ENCODE assay signal across 33 mouse cellular contexts in genomic region chr9:21777726-21778125, GRCm38 (mm10). TPM values are rescaled to one million over a fixed set of nuclear protein-coding genes. Genes with fewer than 3 reads are reported as not detected.
"Had no signal": no experiment of that assay in that cellular context is flagged by ENCODE, and none has a peak within 500 bp of the region (broad histone marks: within the 10 kb centered on the region; RNA-seq: fewer than 3 reads in every experiment).

No protein-coding gene starts in this region.

- H3K27ac ChIP-seq: heart, embryonic 13.5 days; heart, embryonic 15.5 days; hindbrain, embryonic 10.5 days; hindbrain, embryonic 12.5 days; hindbrain, embryonic 13.5 days; hindbrain, embryonic 14.5 days; hindbrain, embryonic 15.5 days; hindbrain, postnatal 0 days; intestine, embryonic 15.5 days; kidney, embryonic 15.5 days; kidney, postnatal 0 days; layer of hippocampus, adult 2 months; left cerebral cortex, adult 2 months had no signal

- H3K4me2 ChIP-seq: heart, embryonic 12.5 days; heart, embryonic 13.5 days; heart, embryonic 15.5 days; hindbrain, embryonic 12.5 days; hindbrain, embryonic 13.5 days; hindbrain, embryonic 14.5 days; hindbrain, embryonic 15.5 days; intestine, embryonic 15.5 days; kidney, embryonic 15.5 days had no signal

- H3K4me1 ChIP-seq: hindbrain, embryonic 10.5 days; hindbrain, embryonic 12.5 days; hindbrain, embryonic 13.5 days; hindbrain, embryonic 15.5 days; intestine, embryonic 15.5 days had no signal

- H3K9me3 ChIP-seq: heart, embryonic 13.5 days; heart, embryonic 15.5 days; hindbrain, embryonic 10.5 days; hindbrain, embryonic 12.5 days; hindbrain, embryonic 13.5 days; hindbrain, embryonic 15.5 days; intestine, embryonic 15.5 days; kidney, embryonic 15.5 days had no signal

- H3K9ac ChIP-seq: heart, embryonic 12.5 days; heart, embryonic 13.5 days; heart, embryonic 15.5 days; hindbrain, embryonic 12.5 days; hindbrain, embryonic 13.5 days; hindbrain, embryonic 14.5 days; hindbrain, embryonic 15.5 days; intestine, embryonic 15.5 days; kidney, embryonic 15.5 days had no signal

- DNase-seq: heart, postnatal 10 days; heart, postnatal 14 days; heart, postnatal 36 days; heart, postnatal 4 days; kidney, adult 11 months; kidney, adult 18-20 months; kidney, adult 2 months; kidney, adult 8-10 months; kidney, adult 9 months; kidney, postnatal 10 days; kidney, postnatal 25 days; kidney, postnatal 36 days; kidney, postnatal 4 days; layer of hippocampus, adult 9-11 months; layer of hippocampus, postnatal 36 days had no signal

- ATAC-seq: hindbrain, embryonic 16.5 days; hindbrain, postnatal 0 days; inflammation-experienced regulatory T-cells, adult 6 months; intestine, embryonic 15.5 days; intestine, embryonic 16.5 days; intestine, postnatal 0 days had no signal

- H3K27me3 ChIP-seq: heart, embryonic 12.5 days; heart, embryonic 13.5 days; heart, embryonic 15.5 days; hindbrain, embryonic 12.5 days; hindbrain, embryonic 13.5 days; hindbrain, embryonic 15.5 days; intestine, embryonic 15.5 days; kidney, embryonic 15.5 days had no signal

- H3K4me3 ChIP-seq: heart, embryonic 12.5 days; heart, embryonic 13.5 days; heart, embryonic 15.5 days; hindbrain, embryonic 10.5 days; hindbrain, embryonic 12.5 days; hindbrain, embryonic 13.5 days; hindbrain, embryonic 15.5 days; intestine, embryonic 15.5 days; kidney, embryonic 15.5 days; layer of hippocampus, adult 2 months; left cerebral cortex, adult 2 months had no signal

RNA-seq across cellular contexts. Expression of gene Kank2, which starts 20.8 kb away (rescaled TPM):
- polyA plus RNA-seq: inflammation-experienced regulatory T-cells, adult 6 months had no signal

RNA-seq across cellular contexts. Expression of gene Angptl8, which starts 57.6 kb away (rescaled TPM):
- polyA plus RNA-seq: inflammation-experienced regulatory T-cells, adult 6 months had no signal
